Comparison of ENCODE assay signal across 12 mouse cellular contexts in the genomic region with DNA sequence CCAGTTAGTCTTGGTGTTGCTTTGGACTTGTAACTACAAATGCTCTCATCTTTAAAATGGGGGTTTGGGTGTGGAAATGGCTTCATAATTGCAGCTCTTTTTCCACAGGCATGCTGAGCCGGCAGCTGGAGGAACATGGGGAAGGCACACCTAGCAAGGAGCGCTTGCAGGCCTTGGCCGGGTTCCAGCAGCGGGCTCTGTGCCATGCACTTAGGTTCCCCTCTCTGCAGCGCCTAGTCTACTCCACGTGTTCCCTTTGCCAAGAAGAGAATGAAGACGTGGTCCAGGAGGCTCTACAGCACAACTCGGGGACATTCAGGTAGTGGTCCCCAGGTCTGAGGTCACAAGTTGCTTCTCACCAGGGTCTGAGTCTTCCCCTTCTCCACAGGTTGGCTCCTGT. TPM values are rescaled to one million over a fixed set of nuclear protein-coding genes. Genes with fewer than 3 reads are reported as not detected.
DNase-seq lines count a peak whose midpoint lies in the region; ATAC-seq and TF ChIP-seq lines count a peak whose summit lies in the region.
"Had no signal": no experiment of that assay in that cellular context is flagged by ENCODE, and none has a peak within 500 bp of the region (broad histone marks: within the 10 kb centered on the region; RNA-seq: fewer than 3 reads in every experiment).

No protein-coding gene starts in this region.

- peaks cover 58% of the 10 kb centered on the region for H3K36me3 ChIP-seq in hindbrain, embryonic 16.5 days (ENCODE audit: control insufficient read depth, insufficient read depth, low read length)
- H3K36me3 ChIP-seq in hindbrain, embryonic 12.5 days: peaks cover 84% of the 10 kb centered on the region
- H3K36me3 ChIP-seq in stomach, postnatal 0 days (ENCODE audit: control insufficient read depth, insufficient read depth, low read length): peaks cover 46% of the 10 kb centered on the region

- no peak overlapping the region for H3K4me3 ChIP-seq in hindbrain, embryonic 16.5 days (ENCODE audit: low read length)
- no peak overlapping the region for H3K4me3 ChIP-seq in hindbrain, embryonic 12.5 days
- no peak overlapping the region for H3K4me3 ChIP-seq in stomach, postnatal 0 days (ENCODE audit: low read depth, low read length)
- H3K4me3 ChIP-seq: forebrain, embryonic 13.5 days had no signal

- 0 out of 2 replicates have a peak overlapping the region, but pooled peaks have one; percentile 20 for H3K27ac ChIP-seq in hindbrain, embryonic 16.5 days (ENCODE audit: low read depth, low read length)
- H3K27ac ChIP-seq in hindbrain, embryonic 12.5 days: no peak overlapping the region
- no peak overlapping the region for H3K27ac ChIP-seq in stomach, postnatal 0 days (replicated peaks)
- H3K27ac ChIP-seq: forebrain, embryonic 13.5 days had no signal

- no peaks in the 10 kb centered on the region for H3K27me3 ChIP-seq in hindbrain, embryonic 16.5 days (replicated peaks; ENCODE audit: control insufficient read depth, insufficient read depth, low read length)
- no peaks in the 10 kb centered on the region for H3K27me3 ChIP-seq in hindbrain, embryonic 12.5 days
- no peaks in the 10 kb centered on the region for H3K27me3 ChIP-seq in stomach, postnatal 0 days (ENCODE audit: control insufficient read depth, insufficient read depth, low read length)
- H3K27me3 ChIP-seq: forebrain, embryonic 13.5 days; Patski had no signal

- no peak overlapping the region for H3K9ac ChIP-seq in hindbrain, embryonic 16.5 days (ENCODE audit: low read depth, low read length)
- no peak overlapping the region for H3K9ac ChIP-seq in hindbrain, embryonic 12.5 days
- no peak overlapping the region for H3K9ac ChIP-seq in stomach, postnatal 0 days (ENCODE audit: low read length)
- H3K9ac ChIP-seq: forebrain, embryonic 13.5 days had no signal

- no peak for TF ChIP-seq CTCF in stomach, postnatal 0 days (IDR thresholded peaks at IDR 0.05; ENCODE audit: low read depth)

- H3K9me3 ChIP-seq in hindbrain, embryonic 16.5 days (ENCODE audit: control insufficient read depth, low read length): no peaks in the 10 kb centered on the region
- no peaks in the 10 kb centered on the region for H3K9me3 ChIP-seq in hindbrain, embryonic 12.5 days (replicated peaks)
- H3K9me3 ChIP-seq in stomach, postnatal 0 days (ENCODE audit: control insufficient read depth, low read length): no peaks in the 10 kb centered on the region
- H3K9me3 ChIP-seq: forebrain, embryonic 13.5 days had no signal

- no peak for TF ChIP-seq EP300 in stomach, postnatal 0 days (optimal IDR thresholded peaks at IDR 0.05)

- H3K4me2 ChIP-seq in hindbrain, embryonic 16.5 days (ENCODE audit: low read length): no peak overlapping the region
- no peak overlapping the region for H3K4me2 ChIP-seq in hindbrain, embryonic 12.5 days (replicated peaks)
- H3K4me2 ChIP-seq in stomach, postnatal 0 days (replicated peaks; ENCODE audit: low read depth): no peak overlapping the region
- H3K4me2 ChIP-seq: forebrain, embryonic 13.5 days had no signal

- DNase-seq in adrenal gland, postnatal 10 days: peak; percentile 79
- no peak for DNase-seq in adrenal gland, postnatal 4 days (ENCODE audit: low spot score in 2 of 2)
- DNase-seq in urinary bladder, postnatal 14 days (ENCODE audit: low spot score): peak; percentile 46
- DNase-seq in urinary bladder, adult 2 months (ENCODE audit: low spot score): no peak
- DNase-seq in stomach, postnatal 0 days (ENCODE audit: low spot score): peak; percentile 76
- DNase-seq in frontal cortex, postnatal 36 days (ENCODE audit: low spot score in 2 of 2): no peak

- no peak for ATAC-seq in hindbrain, embryonic 16.5 days
- ATAC-seq in hindbrain, embryonic 12.5 days (ENCODE audit: low FRiP score): no peak
- no peak for ATAC-seq in stomach, postnatal 0 days (ENCODE audit: low FRiP score, low TSS enrichment)
- ATAC-seq: forebrain, embryonic 13.5 days; Patski had no signal

- 66% methylated on average over 8 of the region's 8 CpGs for WGBS in hindbrain, embryonic 16.5 days
- WGBS in hindbrain, embryonic 12.5 days: 92% methylated on average over 8 of the region's 8 CpGs
- WGBS in stomach, postnatal 0 days: 38% methylated on average over 8 of the region's 8 CpGs

- peaks cover 7% of the 10 kb centered on the region for H3K4me1 ChIP-seq in hindbrain, embryonic 16.5 days (ENCODE audit: control insufficient read depth, insufficient read depth, low read depth, low read length)
- H3K4me1 ChIP-seq in hindbrain, embryonic 12.5 days: peaks cover 10% of the 10 kb centered on the region
- peaks cover 2% of the 10 kb centered on the region; the same call in 1 of the 2 replicates for H3K4me1 ChIP-seq in stomach, postnatal 0 days (replicated peaks; ENCODE audit: control insufficient read depth, insufficient read depth)

RNA-seq across cellular contexts. Expression of gene Nsun5, which starts 5.4 kb away (rescaled TPM):
- total RNA-seq in adrenal gland, postnatal 10 days (2021): 10 to 100 TPM; 17.9 to 22.6 TPM
- total RNA-seq in adrenal gland, postnatal 4 days (2021): 10 to 100 TPM; 23.9 to 24.9 TPM
- 30.7 and 35.1 TPM in 2 replicates for polyA plus RNA-seq in hindbrain, embryonic 16.5 days (2015; fragmentation: Nextera tagmentation; extraction: Ambion mirVana)
- polyA plus RNA-seq in hindbrain, embryonic 12.5 days (2016; fragmentation: Nextera tagmentation; extraction: Ambion mirVana): 28.5 and 36.1 TPM in 2 replicates
- polyA plus RNA-seq in urinary bladder, adult 2 months (2012; rRNA removed): 23.9 and 31.5 TPM in 2 replicates
- 13.5 and 15.2 TPM in 2 replicates for polyA plus RNA-seq in stomach, postnatal 0 days (2015; fragmentation: Nextera tagmentation; extraction: Ambion mirVana)

RNA-seq across cellular contexts. Expression of gene Pom121, which starts 19.2 kb away (rescaled TPM):
- 10 to 100 TPM; 25.9 to 26.7 TPM for total RNA-seq in adrenal gland, postnatal 10 days (2021)
- total RNA-seq in adrenal gland, postnatal 4 days (2021): 10 to 100 TPM; 35.9 to 40.7 TPM
- polyA plus RNA-seq in hindbrain, embryonic 16.5 days (2015; fragmentation: Nextera tagmentation; extraction: Ambion mirVana): 7.4 and 9.1 TPM in 2 replicates
- polyA plus RNA-seq in hindbrain, embryonic 12.5 days (2016; fragmentation: Nextera tagmentation; extraction: Ambion mirVana): 20.0 and 21.7 TPM in 2 replicates
- polyA plus RNA-seq in urinary bladder, adult 2 months (2012; rRNA removed): 6.8 and 13.5 TPM in 2 replicates
- 3.6 and 3.9 TPM in 2 replicates for polyA plus RNA-seq in stomach, postnatal 0 days (2015; fragmentation: Nextera tagmentation; extraction: Ambion mirVana)

RNA-seq across cellular contexts. Expression of gene Trim50, which starts 22.1 kb away (rescaled TPM):
- total RNA-seq in adrenal gland, postnatal 10 days (2021): not detected
- under 1 TPM in 1 of 2 experiments, not detected in 1; 0.20 TPM for total RNA-seq in adrenal gland, postnatal 4 days (2021)
- polyA plus RNA-seq in hindbrain, embryonic 16.5 days (2015; fragmentation: Nextera tagmentation; extraction: Ambion mirVana): not detected in 2 replicates
- not detected in 2 replicates for polyA plus RNA-seq in hindbrain, embryonic 12.5 days (2016; fragmentation: Nextera tagmentation; extraction: Ambion mirVana)
- polyA plus RNA-seq in urinary bladder, adult 2 months (2012; rRNA removed): not detected in 2 replicates
- polyA plus RNA-seq in stomach, postnatal 0 days (2015; fragmentation: Nextera tagmentation; extraction: Ambion mirVana): 3.4 and 3.5 TPM in 2 replicates
- total RNA-seq: left cerebral cortex, postnatal 14 days; neutrophil, adult 5-6 weeks had no signal
- polyA plus RNA-seq: forebrain, embryonic 13.5 days; Patski had no signal

RNA-seq across cellular contexts. Expression of gene Fkbp6, which starts 25.3 kb away (rescaled TPM):
- total RNA-seq in adrenal gland, postnatal 10 days (2021): under 1 TPM in 1 of 2 experiments, not detected in 1; 0.27 TPM
- under 1 TPM; 0.23 to 0.48 TPM for total RNA-seq in adrenal gland, postnatal 4 days (2021)
- 0.16 and 0.55 TPM in 2 replicates for polyA plus RNA-seq in hindbrain, embryonic 16.5 days (2015; fragmentation: Nextera tagmentation; extraction: Ambion mirVana)
- polyA plus RNA-seq in hindbrain, embryonic 12.5 days (2016; fragmentation: Nextera tagmentation; extraction: Ambion mirVana): not detected in 2 replicates
- not detected in 2 replicates for polyA plus RNA-seq in urinary bladder, adult 2 months (2012; rRNA removed)
- polyA plus RNA-seq in stomach, postnatal 0 days (2015; fragmentation: Nextera tagmentation; extraction: Ambion mirVana): 1.1 and 1.2 TPM in 2 replicates
- total RNA-seq: neutrophil, adult 5-6 weeks had no signal
- polyA plus RNA-seq: forebrain, embryonic 13.5 days; Patski had no signal

Comparison
In these comparisons a context has a peak if more than half of its experiments do, and no peak if none do; other contexts are left out.
1. DNase-seq: peak in adrenal gland, postnatal 10 days (single experiment), urinary bladder, postnatal 14 days (single experiment) and stomach, postnatal 0 days (single experiment); none in adrenal gland, postnatal 4 days (0 of 2), urinary bladder, adult 2 months (single experiment) and frontal cortex, postnatal 36 days (0 of 2).